Mouse (Mus musculus) cerebellum, adult 11-12 months (tissue): ENCODE measurements around the gene Lrp2bp.

Source experiments
- DNase-seq: peaks from one replicate; pipeline ENCODE4 v3.0.0; 2022

Lrp2bp gene

DNA sequence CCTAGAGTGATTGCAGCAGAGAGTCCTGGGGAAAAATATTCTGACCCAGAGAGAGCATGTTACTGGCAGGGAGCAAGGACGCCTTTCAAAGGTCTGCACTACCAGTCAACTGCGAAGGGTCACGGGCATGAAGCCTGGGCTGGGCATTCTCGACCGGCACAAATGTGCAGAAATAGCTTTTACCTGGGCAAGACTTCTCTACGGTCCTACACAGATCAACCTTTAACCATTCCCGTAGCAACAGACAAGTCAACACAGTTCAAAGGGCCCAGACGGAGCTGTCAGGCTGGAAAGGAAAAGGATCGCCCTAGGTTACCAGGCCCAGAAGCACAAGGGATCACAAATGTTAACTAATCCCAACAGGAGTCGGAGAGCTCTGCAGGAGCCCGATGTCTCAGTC, 37.1 kb downstream of the Lrp2bp start:
- no peak for DNase-seq

DNA sequence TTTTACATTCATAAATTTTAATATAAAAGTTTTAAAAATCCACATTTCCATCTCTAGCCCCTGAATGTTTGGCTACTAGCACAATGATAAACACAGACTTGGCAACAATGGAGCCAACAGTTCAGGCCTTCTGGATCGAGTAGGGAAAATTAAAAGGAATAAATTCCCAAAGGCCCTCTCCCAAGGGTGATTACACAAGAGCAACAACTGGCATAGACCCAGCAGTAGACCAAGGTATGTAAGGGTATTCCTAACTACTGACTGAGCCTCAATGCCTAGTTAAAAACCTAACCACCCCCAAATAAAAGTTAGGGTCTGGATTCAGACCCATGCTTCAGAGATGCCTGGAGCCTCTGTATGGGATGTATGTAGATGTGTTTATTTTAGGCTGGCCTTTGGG, 40.6 kb downstream of the Lrp2bp start:
- no peak for DNase-seq

DNA sequence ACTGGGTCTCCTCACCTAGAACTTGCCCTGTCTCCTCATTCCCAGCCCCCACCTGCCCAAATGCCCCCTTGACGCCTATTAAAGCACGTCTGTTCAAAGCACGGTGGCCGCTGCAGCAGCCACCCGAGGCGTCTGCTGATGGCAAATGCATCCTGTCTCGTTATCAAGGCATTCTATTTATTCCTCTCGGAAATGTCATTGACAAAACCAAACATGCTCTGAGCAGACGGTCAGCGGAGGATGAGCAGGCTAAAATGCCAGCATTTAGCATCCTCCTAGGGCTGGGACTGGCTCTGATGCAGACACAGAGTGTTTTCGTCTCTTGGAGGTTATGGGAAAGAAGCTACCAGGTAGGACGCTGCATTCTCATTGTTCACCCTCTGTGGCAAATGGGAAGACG, 41.2 kb downstream of the Lrp2bp start:
- no peak for DNase-seq

- DNase-seq, result no peak
Observed at GRCm38 (mm10) chr8:46072798-46073197, 73.7 kb downstream of the Lrp2bp start.

DNA sequence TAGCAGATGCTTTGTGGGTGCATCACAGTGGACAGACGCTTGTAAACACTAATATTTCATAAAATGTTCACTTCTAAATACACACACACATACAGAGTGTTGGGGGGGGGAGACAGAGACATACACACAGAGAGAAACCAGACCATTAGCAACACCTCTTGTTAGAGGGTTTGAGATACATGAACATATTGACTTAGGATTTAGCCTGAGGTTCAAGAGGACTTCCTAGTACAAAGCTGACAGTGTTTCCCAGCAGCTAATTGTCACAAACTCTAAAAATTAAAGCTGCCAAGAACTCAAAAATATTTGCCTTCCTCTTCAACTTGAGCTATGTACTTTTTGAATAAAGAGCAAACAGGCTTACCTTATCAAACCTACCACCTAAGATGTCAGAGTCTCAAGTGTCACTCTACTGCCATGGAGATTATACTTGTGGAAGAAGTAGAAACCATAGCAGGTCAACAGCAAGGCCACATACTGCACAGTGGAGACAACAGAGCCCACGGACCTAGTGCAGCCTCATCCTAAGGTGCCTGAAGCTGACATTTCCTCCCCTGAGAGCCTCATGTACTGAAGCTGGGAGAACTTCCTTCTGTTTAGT, 74.5 kb downstream of the Lrp2bp start:
- no peak for DNase-seq

GRCm38 (mm10) chr8:46075223-46075622, 76.1 kb downstream of the Lrp2bp start:
- DNase-seq, result no peak

DNA sequence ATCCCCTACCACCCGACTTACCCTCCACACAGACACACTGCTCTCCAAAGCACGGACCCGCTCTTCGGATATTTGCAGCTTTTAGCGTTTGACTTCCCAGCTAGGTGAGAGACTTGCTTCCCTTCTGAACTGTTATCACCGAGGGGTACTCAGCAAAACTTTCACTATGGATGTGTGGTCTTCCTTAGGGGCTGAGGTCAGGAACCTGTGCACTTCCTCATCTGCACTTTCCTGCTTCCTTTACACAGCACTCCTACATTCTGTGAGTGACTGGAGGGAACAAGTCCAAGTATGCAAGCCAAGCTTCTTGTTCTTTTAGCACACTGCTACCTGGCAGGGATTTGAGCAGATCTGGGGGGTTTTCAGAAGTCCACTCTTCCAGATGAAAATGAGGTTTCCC, 79.8 kb downstream of the Lrp2bp start:
- DNase-seq, result no peak
